Mouse (Mus musculus): Measurements from ENCODE around the gene Lims1.

DNA sequence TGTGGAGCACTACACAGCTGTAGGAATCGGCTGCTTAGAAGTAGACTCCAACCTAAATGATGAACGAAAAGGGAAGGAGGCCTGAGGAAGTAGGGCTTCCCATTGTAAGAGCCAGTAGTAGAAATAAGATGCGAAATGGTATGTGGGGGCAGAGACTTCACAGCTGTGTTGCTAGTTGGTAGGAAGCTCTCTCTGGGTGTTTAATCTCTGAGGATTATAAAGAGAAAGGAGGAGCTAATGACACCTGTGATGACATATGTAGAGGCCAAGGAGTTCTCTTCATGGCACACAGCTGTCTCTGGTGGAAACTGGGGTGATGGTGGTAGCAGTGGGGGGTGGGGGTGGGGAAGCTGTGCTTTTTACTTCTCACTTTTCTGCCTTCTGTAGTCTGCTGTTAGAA is 27.3 kb downstream of the Lims1 start:
- TF ChIP-seq EP300 (IDR thresholded peaks at IDR 0.05; ENCODE audit: insufficient read depth, low read depth, low read length) (no peak), POLR2A (IDR thresholded peaks at IDR 0.05; ENCODE audit: insufficient read depth, low read depth, low read length) (no peak)
